Mouse (Mus musculus): ENCODE data around the gene Kcnn3. TPM values are rescaled to one million over a fixed set of nuclear protein-coding genes. Genes with fewer than 3 reads are reported as not detected.

Kcnn3 gene
- total RNA-seq, 4 experiments from 2014 or later, result 2.1 to 3.4 (median 2.4) TPM

- no peak for DNase-seq (ENCODE audit: low spot score)
These were observed 896 bp downstream of the Kcnn3 start for GRCm38 (mm10) chr3:89520618-89521502.

GRCm38 (mm10) chr3:89521503-89521854 lies 1.5 kb downstream of the Kcnn3 start:
- no peak for DNase-seq (ENCODE audit: low spot score)

- no peak for DNase-seq (ENCODE audit: low spot score)
These were observed 2.6 kb downstream of the Kcnn3 start for GRCm38 (mm10) chr3:89522450-89523128.

GRCm38 (mm10) chr3:89526298-89527090 lies 6.5 kb downstream of the Kcnn3 start:
- no peak for DNase-seq (ENCODE audit: low spot score)

- DNase-seq (ENCODE audit: low spot score), result no peak
These were observed 9.8 kb downstream of the Kcnn3 start for GRCm38 (mm10) chr3:89529796-89530195.

GRCm38 (mm10) chr3:89534566-89535097 lies 14.7 kb downstream of the Kcnn3 start:
- no peak for DNase-seq (ENCODE audit: low spot score)

- DNase-seq (ENCODE audit: low spot score), result no peak
These were observed 15.2 kb downstream of the Kcnn3 start for GRCm38 (mm10) chr3:89535147-89535546.

GRCm38 (mm10) chr3:89539036-89539739 lies 19.2 kb downstream of the Kcnn3 start:
- no peak for DNase-seq (ENCODE audit: low spot score)

GRCm38 (mm10) chr3:89539740-89540370 lies 19.9 kb downstream of the Kcnn3 start:
- DNase-seq (ENCODE audit: low spot score), result no peak

- DNase-seq (ENCODE audit: low spot score), result no peak
These were observed 20.4 kb downstream of the Kcnn3 start for GRCm38 (mm10) chr3:89540371-89540743.

- DNase-seq (ENCODE audit: low spot score), result no peak
These were observed 27.0 kb downstream of the Kcnn3 start for GRCm38 (mm10) chr3:89546951-89547350.

GRCm38 (mm10) chr3:89548805-89549204 lies 28.8 kb downstream of the Kcnn3 start:
- DNase-seq (ENCODE audit: low spot score), result no peak

GRCm38 (mm10) chr3:89549488-89549887 lies 29.5 kb downstream of the Kcnn3 start:
- DNase-seq (ENCODE audit: low spot score), result no peak

GRCm38 (mm10) chr3:89551880-89552279 lies 31.9 kb downstream of the Kcnn3 start:
- no peak for DNase-seq (ENCODE audit: low spot score)

GRCm38 (mm10) chr3:89553432-89553831 lies 33.5 kb downstream of the Kcnn3 start:
- DNase-seq (ENCODE audit: low spot score), result no peak

GRCm38 (mm10) chr3:89553946-89554345 lies 34.0 kb downstream of the Kcnn3 start:
- DNase-seq (ENCODE audit: low spot score), result no peak

- DNase-seq (ENCODE audit: low spot score), result no peak
These were observed 34.6 kb downstream of the Kcnn3 start for GRCm38 (mm10) chr3:89554587-89554986.

- no peak for DNase-seq (ENCODE audit: low spot score)
These were observed 37.8 kb downstream of the Kcnn3 start for GRCm38 (mm10) chr3:89557811-89558210.

GRCm38 (mm10) chr3:89558972-89559910 lies 39.3 kb downstream of the Kcnn3 start:
- no peak for DNase-seq (ENCODE audit: low spot score)

GRCm38 (mm10) chr3:89561386-89561785 lies 41.4 kb downstream of the Kcnn3 start:
- no peak for DNase-seq (ENCODE audit: low spot score)

Measured in heart, adult 8-10 months (tissue).